Mouse (Mus musculus) thymus, adult 2 months (tissue): Measurements from ENCODE around the gene Atg10.

Experiments used
- CTCF ChIP-seq: fragments of 200-500 bp; IDR thresholded peaks from 2 replicates; pipeline ENCODE4 v1.5.1; 2012; ENCODE audit warnings: mild to moderate bottlenecking, control low read depth, low read length, moderate library complexity, borderline replicate concordance; ENCODE audit not compliant: control insufficient read depth, poor library complexity, insufficient read depth; ENCODE audit errors: extremely low read depth
- POLR2A ChIP-seq: fragments of 200-500 bp; IDR thresholded peaks from 2 replicates; pipeline ENCODE4 v1.6.1; 2012; ENCODE audit warnings: mild to moderate bottlenecking, low read length, control low read depth, moderate library complexity; ENCODE audit not compliant: control insufficient read depth, poor library complexity, insufficient read depth; ENCODE audit errors: extremely low read depth

- TF ChIP-seq CTCF (no peak), POLR2A (no peak)
These were observed 250.4 kb downstream of the Atg10 start for GRCm38 (mm10) chr13:90973409-90973808.
